Mouse (Mus musculus): ENCODE data around the gene Mavs.
A peak's percentile ranks its signal among the peaks of the same experiment; 100 is the strongest.

- TF ChIP-seq CTCF (IDR thresholded peaks at IDR 0.05; ENCODE audit: low read depth, low read length) (no peak), GATA1 (IDR thresholded peaks at IDR 0.05; ENCODE audit: borderline replicate concordance, low read length) (no peak), TAL1 (conservative IDR thresholded peaks at IDR 0.05; ENCODE audit: low read depth, low read length) (no peak), GATA2 (IDR thresholded peaks at IDR 0.05; ENCODE audit: borderline replicate concordance, low read depth, low read length) (peak; percentile 49; the same call in 1 of the 2 replicates), POLR2AphosphoS5 (IDR thresholded peaks at IDR 0.05; ENCODE audit: insufficient replicate concordance, low read depth, low read length) (no peak)
Measured at GRCm38 (mm10) chr2:131234970-131235635, 1.2 kb downstream of the Mavs start.

All from G1E (cell line).